In the genomic region with DNA sequence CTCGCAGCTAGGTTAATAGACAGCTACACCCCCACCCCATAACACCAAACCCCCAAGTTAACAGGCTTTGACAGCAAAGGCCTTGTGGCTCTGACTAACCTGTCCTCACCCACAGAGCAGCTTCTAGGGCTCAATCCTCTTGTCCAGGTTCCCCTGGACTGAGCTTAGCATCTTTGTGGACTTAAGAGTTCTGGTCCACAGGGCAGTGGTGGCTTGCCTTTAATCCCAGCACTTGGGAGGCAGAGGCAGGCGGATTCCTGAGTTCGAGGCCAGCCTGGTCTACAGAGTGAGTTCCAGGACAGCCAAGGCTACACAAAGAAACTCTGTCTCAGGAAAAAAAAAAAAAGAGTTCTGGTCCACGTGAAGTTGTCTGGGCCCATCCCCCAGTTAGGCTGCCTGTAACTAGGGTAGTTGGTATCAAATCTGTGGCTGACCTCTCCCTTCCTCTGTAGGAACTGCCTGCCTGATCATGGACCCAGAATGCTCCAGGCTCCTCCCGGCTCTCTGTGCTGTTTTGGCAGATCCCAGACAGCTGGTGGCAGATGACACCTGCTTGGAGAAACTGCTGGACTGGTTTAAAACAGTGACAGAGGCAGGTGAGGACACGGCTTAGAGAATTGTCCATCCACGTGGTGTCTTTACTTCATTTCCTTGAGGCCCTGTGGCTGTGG, we compare ENCODE assay signal across 8 mouse cellular contexts. TPM values are rescaled to one million over a fixed set of nuclear protein-coding genes. Genes with fewer than 3 reads are reported as not detected.
DNase-seq lines count a peak whose midpoint lies in the region; ATAC-seq and TF ChIP-seq lines count a peak whose summit lies in the region.

No protein-coding gene starts in this region.

- no peak for DNase-seq in testis, postnatal 10 days (ENCODE audit: low spot score)
- DNase-seq in forebrain, embryonic 10.5 days (ENCODE audit: extremely low spot score, low spot score), result no peak
- DNase-seq in lung, postnatal 10 days, result peak; percentile 30
- no peak for DNase-seq in embryo, embryonic 10.5 days (ENCODE audit: low spot score)
- DNase-seq in right cerebral cortex, adult 2 months (ENCODE audit: low spot score in 2 of 2), result no peak
- DNase-seq in ovary, postnatal 10 days (ENCODE audit: low spot score), result no peak

- peak overlapping the region; percentile 81 for H3K4me2 ChIP-seq in intestine, embryonic 15.5 days (replicated peaks)

- H3K27ac ChIP-seq in testis, adult 2 months (ENCODE audit: control insufficient read depth, insufficient read depth, low read depth, low read length), result peak overlapping the region; percentile 99
- peak overlapping the region; percentile 96 for H3K27ac ChIP-seq in forebrain, embryonic 10.5 days
- peak overlapping the region; percentile 80 for H3K27ac ChIP-seq in intestine, embryonic 15.5 days

- peak overlapping the region; percentile 74 for H3K9ac ChIP-seq in intestine, embryonic 15.5 days

- H3K27me3 ChIP-seq in testis, adult 2 months (ENCODE audit: control insufficient read depth, insufficient read depth, low read length), result no peaks in the 10 kb centered on the region
- no peaks in the 10 kb centered on the region for H3K27me3 ChIP-seq in forebrain, embryonic 10.5 days (ENCODE audit: poor library complexity, severe bottlenecking)
- no peaks in the 10 kb centered on the region for H3K27me3 ChIP-seq in intestine, embryonic 15.5 days (replicated peaks)

- H3K9me3 ChIP-seq in forebrain, embryonic 10.5 days, result no peaks in the 10 kb centered on the region
- no peaks in the 10 kb centered on the region for H3K9me3 ChIP-seq in intestine, embryonic 15.5 days

- TF ChIP-seq POLR2A in testis, adult 2 months (IDR thresholded peaks at IDR 0.05; ENCODE audit: control insufficient read depth, low read depth, low read length), result no peak

- peaks cover 22% of the 10 kb centered on the region for H3K4me1 ChIP-seq in testis, adult 2 months (ENCODE audit: control insufficient read depth, insufficient read depth, low read length)
- H3K4me1 ChIP-seq in forebrain, embryonic 10.5 days, result peaks cover 46% of the 10 kb centered on the region
- peaks cover 22% of the 10 kb centered on the region for H3K4me1 ChIP-seq in intestine, embryonic 15.5 days (replicated peaks)

- H3K4me3 ChIP-seq in testis, adult 2 months (ENCODE audit: control insufficient read depth, low read depth, low read length), result peak overlapping the region; percentile 95
- H3K4me3 ChIP-seq in forebrain, embryonic 10.5 days, result peak overlapping the region; percentile 70
- H3K4me3 ChIP-seq in intestine, embryonic 15.5 days (replicated peaks), result peak overlapping the region; percentile 58

- ATAC-seq in intestine, embryonic 15.5 days, result no peak

- WGBS in forebrain, embryonic 10.5 days, result 68% methylated on average over 7 of the region's 7 CpGs
- WGBS in intestine, embryonic 15.5 days, result 42% methylated on average over 7 of the region's 7 CpGs

- TF ChIP-seq CTCF in testis, adult 2 months (IDR thresholded peaks at IDR 0.05; ENCODE audit: control insufficient read depth, insufficient read depth, insufficient replicate concordance, low read depth, low read length), result no peak

- peaks cover 2% of the 10 kb centered on the region for H3K36me3 ChIP-seq in testis, adult 2 months (ENCODE audit: control insufficient read depth, insufficient read depth, low read length)
- peaks cover 34% of the 10 kb centered on the region for H3K36me3 ChIP-seq in forebrain, embryonic 10.5 days (replicated peaks)
- H3K36me3 ChIP-seq in intestine, embryonic 15.5 days, result peaks cover 19% of the 10 kb centered on the region; the same call in 1 of the 2 replicates

RNA-seq across cellular contexts. Expression of gene Brat1, which starts 0.8 kb away (rescaled TPM):
- polyA plus RNA-seq in testis, adult 2 months (2012; rRNA removed), result 22.5 and 23.3 TPM in 2 replicates
- polyA plus RNA-seq in forebrain, embryonic 10.5 days (2016; fragmentation: Nextera tagmentation; extraction: Ambion mirVana), result 21.5 and 23.6 TPM in 2 replicates
- polyA plus RNA-seq in intestine, embryonic 15.5 days (2015; fragmentation: Nextera tagmentation; extraction: Ambion mirVana), result 18.9 and 20.3 TPM in 2 replicates

RNA-seq across cellular contexts. Expression of gene Iqce, which starts 3.5 kb away (rescaled TPM):
- 126 and 134 TPM in 2 replicates for polyA plus RNA-seq in testis, adult 2 months (2012; rRNA removed)
- polyA plus RNA-seq in forebrain, embryonic 10.5 days (2016; fragmentation: Nextera tagmentation; extraction: Ambion mirVana), result 24.0 and 30.5 TPM in 2 replicates
- 18.8 and 19.4 TPM in 2 replicates for polyA plus RNA-seq in intestine, embryonic 15.5 days (2015; fragmentation: Nextera tagmentation; extraction: Ambion mirVana)

RNA-seq across cellular contexts. Expression of gene Amz1, which starts 18.3 kb away (rescaled TPM):
- 0.14 and 0.28 TPM in 2 replicates for polyA plus RNA-seq in testis, adult 2 months (2012; rRNA removed)
- polyA plus RNA-seq in forebrain, embryonic 10.5 days (2016; fragmentation: Nextera tagmentation; extraction: Ambion mirVana), result 0.63 and 0.66 TPM in 2 replicates
- 1.1 TPM in 2 replicates for polyA plus RNA-seq in intestine, embryonic 15.5 days (2015; fragmentation: Nextera tagmentation; extraction: Ambion mirVana)

RNA-seq across cellular contexts. Expression of gene Ttyh3, which starts 56.8 kb away (rescaled TPM):
- 16.2 and 18.3 TPM in 2 replicates for polyA plus RNA-seq in testis, adult 2 months (2012; rRNA removed)
- 31.6 and 35.7 TPM in 2 replicates for polyA plus RNA-seq in forebrain, embryonic 10.5 days (2016; fragmentation: Nextera tagmentation; extraction: Ambion mirVana)
- polyA plus RNA-seq in intestine, embryonic 15.5 days (2015; fragmentation: Nextera tagmentation; extraction: Ambion mirVana), result 34.5 and 34.7 TPM in 2 replicates
